Mouse (Mus musculus) testis, adult 2 months (tissue): ENCODE results near the gene Pla2g2c. TPM values are rescaled to one million over a fixed set of nuclear protein-coding genes. Genes with fewer than 3 reads are reported as not detected.

Experiments
- H3K27ac ChIP-seq: fragments of 200-500 bp; 2 replicates; pipeline ENCODE4 v1.5.1; 2012; ENCODE audit warnings: low read depth, low read length; ENCODE audit not compliant: control insufficient read depth, insufficient read depth
- H3K27me3 ChIP-seq: fragments of 200-500 bp; 2 replicates; pipeline ENCODE4 v1.6.1; 2012; ENCODE audit warnings: mild to moderate bottlenecking, low read length, moderate library complexity; ENCODE audit not compliant: control insufficient read depth, insufficient read depth
- H3K36me3 ChIP-seq: fragments of 200-500 bp; 2 replicates; pipeline ENCODE4 v1.6.1; 2012; ENCODE audit warnings: mild to moderate bottlenecking, low read length; ENCODE audit not compliant: control insufficient read depth, insufficient read depth
- H3K4me1 ChIP-seq: fragments of 200-500 bp; 2 replicates; pipeline ENCODE4 v1.6.1; 2012; ENCODE audit warnings: low read length; ENCODE audit not compliant: control insufficient read depth, insufficient read depth
- H3K4me3 ChIP-seq: fragments of 200-500 bp; 2 replicates; pipeline ENCODE4 v1.5.1; 2012; ENCODE audit warnings: low read depth, mild to moderate bottlenecking, low read length, moderate library complexity, mixed read lengths; ENCODE audit not compliant: control insufficient read depth
- CTCF ChIP-seq: fragments of 200-500 bp; IDR thresholded peaks from 2 replicates; pipeline ENCODE4 v1.5.1; 2012; ENCODE audit warnings: low read depth, mild to moderate bottlenecking, inconsistent platforms, low read length, moderate library complexity; ENCODE audit not compliant: control insufficient read depth, insufficient read depth, insufficient replicate concordance
- POLR2A ChIP-seq: fragments of 200-500 bp; IDR thresholded peaks from 2 replicates; pipeline ENCODE4 v1.6.1; 2012; ENCODE audit warnings: low read depth, mild to moderate bottlenecking, inconsistent platforms, low read length, moderate library complexity; ENCODE audit not compliant: control insufficient read depth
- polyA plus RNA-seq: library from polyadenylated mRNA; depleted of rRNA; stranded (reverse); fragments of >200 nt; gene quantifications from 2 replicates; pipeline ENCODE4 v1.2.3, GENCODE M21; 2012

The Pla2g2c gene
- polyA plus RNA-seq, 1 experiment: 148 TPM

DNA sequence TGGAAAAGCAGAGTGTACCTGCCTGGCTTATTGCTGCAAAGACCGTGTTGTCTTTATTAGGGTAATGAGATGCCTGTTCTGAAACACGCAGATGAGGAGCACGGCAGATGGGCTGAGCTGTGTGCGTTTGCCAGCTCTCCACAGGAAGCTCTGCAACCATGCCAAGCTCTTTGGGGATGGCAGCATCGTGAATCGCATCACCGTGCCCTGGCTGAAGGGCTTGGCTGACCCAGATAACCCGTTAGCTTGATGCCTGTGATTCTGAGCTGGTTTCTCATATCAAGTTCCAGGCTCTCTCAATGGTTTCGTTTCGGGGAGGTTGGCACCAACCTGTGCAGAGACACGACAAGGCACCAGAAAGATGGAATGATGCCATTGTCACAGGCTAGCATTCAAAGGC is 14.0 kb upstream of the Pla2g2c start:
- TF ChIP-seq POLR2A: no peak
- Histone ChIP-seq H3K27ac (no peak overlapping the region), H3K4me1 (peaks cover 14% of the 10 kb centered on the region), H3K36me3 (no peaks in the 10 kb centered on the region), H3K27me3 (no peaks in the 10 kb centered on the region; the same call in 1 of the 2 replicates), H3K4me3 (no peak overlapping the region)

DNA sequence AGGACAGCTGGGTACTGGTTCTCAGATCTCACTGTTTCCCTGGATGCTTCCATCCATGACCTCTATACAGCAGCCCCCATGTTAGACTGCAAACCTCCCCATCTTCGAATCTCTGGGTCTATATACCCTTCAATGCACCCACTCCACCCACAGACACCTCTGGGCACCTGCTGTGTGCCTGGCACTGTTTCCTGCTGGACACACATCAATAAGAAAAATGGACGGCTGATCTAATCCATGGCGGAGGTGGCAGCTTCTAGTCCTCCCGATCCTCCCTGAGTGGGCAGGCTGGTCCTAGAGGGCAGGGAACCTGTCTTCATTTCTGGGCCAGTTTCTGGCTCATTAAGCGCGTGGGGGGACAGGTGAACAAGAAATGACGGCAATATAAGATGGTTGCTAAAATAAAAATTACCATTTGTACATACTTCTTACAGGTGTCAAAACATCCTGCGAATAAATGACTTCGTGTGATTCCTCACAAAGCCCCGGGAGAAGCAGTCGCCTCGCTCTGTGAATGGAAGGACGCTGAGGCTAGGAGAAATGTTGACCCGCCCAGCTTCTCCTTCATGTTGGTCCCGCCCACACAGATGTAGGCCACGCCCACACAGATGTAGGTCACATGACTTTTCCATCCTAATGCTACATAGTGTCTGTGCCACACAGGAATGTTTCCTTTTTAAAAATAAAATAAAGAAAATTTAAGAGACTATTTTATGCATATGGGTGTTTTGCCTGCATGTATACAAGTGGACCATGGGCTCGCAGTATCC is 13.4 kb upstream of the Pla2g2c start:
- no peak overlapping the region for H3K27ac ChIP-seq
- no peak for TF ChIP-seq CTCF
- no peak for TF ChIP-seq POLR2A
- no peak overlapping the region for H3K4me3 ChIP-seq
- H3K27me3 ChIP-seq: no peaks in the 10 kb centered on the region; the same call in 1 of the 2 replicates
- no peaks in the 10 kb centered on the region for H3K36me3 ChIP-seq
- peaks cover 12% of the 10 kb centered on the region for H3K4me1 ChIP-seq

DNA sequence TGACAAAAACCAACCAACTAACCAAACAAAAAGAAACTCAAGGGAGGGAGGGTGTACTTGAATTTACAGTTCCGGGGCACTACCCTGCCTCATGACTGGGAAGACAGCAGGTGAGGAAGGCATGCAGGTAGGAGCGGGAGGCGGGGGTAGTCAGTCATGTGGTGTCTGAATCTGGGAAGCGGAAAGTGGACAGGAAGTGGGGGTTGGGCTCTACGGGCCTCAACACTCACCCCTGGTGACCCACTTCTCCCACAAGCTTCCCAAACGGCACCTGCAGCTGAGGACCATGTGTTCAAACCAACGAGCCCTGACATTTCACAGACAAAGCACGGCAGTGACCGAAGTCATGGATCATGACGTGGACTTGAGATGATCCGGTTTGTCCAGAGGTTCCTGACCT is 12.5 kb upstream of the Pla2g2c start:
- Histone ChIP-seq H3K4me1 (peaks cover 8% of the 10 kb centered on the region), H3K27ac (no peak overlapping the region), H3K27me3 (no peaks in the 10 kb centered on the region; the same call in 1 of the 2 replicates), H3K4me3 (no peak overlapping the region), H3K36me3 (no peaks in the 10 kb centered on the region)
- TF ChIP-seq CTCF (no peak), POLR2A (no peak)

DNA sequence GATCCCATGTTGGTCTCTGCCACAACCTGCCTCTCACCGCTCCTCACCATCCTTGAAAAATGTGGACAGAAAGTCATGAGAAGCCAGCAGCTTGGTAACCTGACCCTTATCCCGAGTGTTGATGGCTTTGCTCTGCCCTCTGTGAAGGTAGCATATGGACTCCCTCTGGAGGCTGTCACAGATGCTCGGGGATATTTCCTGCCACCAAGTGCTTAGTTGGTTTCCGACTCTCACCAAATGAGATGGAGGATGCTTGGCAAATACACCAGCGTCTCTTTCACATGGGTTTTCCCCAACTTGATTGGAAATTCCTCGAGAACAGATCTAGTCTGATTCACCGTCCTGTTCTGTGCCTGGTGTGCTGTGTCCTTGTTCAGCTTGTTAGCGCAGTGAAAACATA is 12.0 kb upstream of the Pla2g2c start:
- H3K4me3 ChIP-seq: no peak overlapping the region
- peaks cover 6% of the 10 kb centered on the region for H3K4me1 ChIP-seq
- H3K27ac ChIP-seq: no peak overlapping the region
- no peaks in the 10 kb centered on the region; the same call in 1 of the 2 replicates for H3K27me3 ChIP-seq
- TF ChIP-seq CTCF (no peak), POLR2A (no peak)
- no peaks in the 10 kb centered on the region for H3K36me3 ChIP-seq

DNA sequence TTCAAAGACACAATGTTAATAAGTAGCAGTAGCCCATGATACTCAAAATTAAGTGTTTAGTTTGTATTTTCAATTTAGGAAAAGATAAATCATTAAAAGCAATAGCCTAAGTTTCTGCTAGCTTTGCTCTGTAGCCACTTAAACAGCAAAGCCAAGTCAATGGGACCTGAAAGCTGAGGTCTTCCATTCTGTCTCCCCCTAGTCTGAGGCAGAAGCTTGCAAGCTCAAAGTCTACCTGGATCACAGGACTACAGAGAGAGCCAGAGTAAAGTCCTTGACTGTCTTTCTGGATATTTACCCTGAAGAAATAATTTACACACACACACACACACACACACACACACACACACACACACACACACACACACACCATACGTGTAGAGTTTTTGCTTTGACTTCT is 10.4 kb upstream of the Pla2g2c start:
- no peaks in the 10 kb centered on the region for H3K36me3 ChIP-seq
- H3K27ac ChIP-seq: no peak overlapping the region
- H3K27me3 ChIP-seq: no peaks in the 10 kb centered on the region; the same call in 1 of the 2 replicates
- peaks cover 6% of the 10 kb centered on the region for H3K4me1 ChIP-seq
- no peak overlapping the region for H3K4me3 ChIP-seq
- TF ChIP-seq CTCF (no peak), POLR2A (no peak)

DNA sequence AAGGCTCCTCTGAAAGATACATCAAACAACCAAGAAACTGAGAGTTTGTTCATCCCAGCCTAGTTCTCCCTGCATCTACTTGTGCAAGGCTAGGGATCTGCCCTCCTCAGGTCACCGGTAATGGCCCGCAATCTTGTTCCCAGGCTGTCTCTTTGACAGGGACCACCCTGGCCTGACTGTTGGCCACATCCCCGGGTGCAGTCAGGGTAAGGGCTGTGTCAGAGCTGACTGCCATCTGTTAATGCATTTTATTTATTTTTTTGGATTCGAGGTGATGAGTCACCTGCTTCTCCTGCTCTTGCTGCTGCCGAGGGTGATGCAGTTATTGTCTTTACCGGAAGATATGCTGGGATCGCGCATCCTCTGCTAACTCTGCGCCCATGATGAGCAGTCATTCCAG is 7.9 kb upstream of the Pla2g2c start:
- Histone ChIP-seq H3K4me1 (peaks cover 6% of the 10 kb centered on the region), H3K27me3 (no peaks in the 10 kb centered on the region; the same call in 1 of the 2 replicates), H3K27ac (no peak overlapping the region), H3K4me3 (no peak overlapping the region), H3K36me3 (no peaks in the 10 kb centered on the region)
- TF ChIP-seq CTCF: no peak
- TF ChIP-seq POLR2A: no peak

DNA sequence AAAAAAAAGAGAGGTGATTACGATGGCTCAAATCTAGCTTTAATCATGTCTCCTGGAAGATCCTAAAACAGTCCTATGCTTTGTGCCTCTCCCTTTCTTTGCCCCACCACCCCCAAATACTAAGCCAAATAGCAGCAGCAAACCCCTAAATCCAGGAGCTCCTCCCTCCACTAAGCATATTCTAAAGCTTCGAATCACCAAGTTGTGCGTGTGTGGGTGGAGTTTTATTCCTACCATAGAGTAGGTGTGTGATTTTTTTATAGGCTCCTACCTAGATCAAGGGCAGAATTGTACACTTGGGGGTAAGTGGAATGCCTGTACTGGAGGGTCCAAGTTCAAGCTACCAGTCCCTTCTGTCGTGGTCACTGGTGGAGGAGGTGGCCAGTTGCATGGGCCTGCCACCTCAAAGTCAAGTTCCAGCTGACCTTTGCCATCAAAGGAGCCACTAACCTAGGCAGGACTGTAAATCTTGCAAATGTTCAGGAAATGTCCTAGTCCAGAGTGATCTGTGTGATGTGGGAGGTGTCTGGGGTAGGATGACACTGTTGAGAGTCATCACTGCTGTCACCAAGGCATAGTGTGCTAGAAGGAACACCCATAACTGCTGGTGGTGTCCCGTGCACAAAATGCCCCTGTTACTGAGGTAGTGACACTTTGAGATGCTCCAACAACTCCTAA is 5.9 kb upstream of the Pla2g2c start:
- Histone ChIP-seq H3K27me3 (no peaks in the 10 kb centered on the region), H3K27ac (no peak overlapping the region), H3K36me3 (no peaks in the 10 kb centered on the region), H3K4me1 (peaks cover under 1% of the 10 kb centered on the region; the same call in 1 of the 2 replicates), H3K4me3 (no peak overlapping the region)
- TF ChIP-seq CTCF: no peak
- no peak for TF ChIP-seq POLR2A

DNA sequence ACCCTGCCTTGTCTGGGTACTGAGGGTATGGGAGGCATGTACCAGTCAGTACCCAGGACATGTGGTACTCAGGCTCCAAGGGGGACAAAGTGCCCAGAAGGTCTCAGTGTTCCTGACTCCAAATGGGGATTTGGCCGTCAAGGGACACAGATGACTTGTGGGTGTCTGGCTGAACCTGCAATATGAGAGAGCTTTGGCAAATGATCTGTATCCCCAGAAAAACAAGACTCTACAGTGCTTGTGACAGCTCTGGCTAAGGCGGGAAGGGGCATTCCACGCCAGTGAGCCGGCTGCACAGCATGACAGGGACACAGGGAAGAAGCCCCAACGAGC is 5.4 kb upstream of the Pla2g2c start:
- Histone ChIP-seq H3K4me3 (no peak overlapping the region), H3K27ac (no peak overlapping the region)
- TF ChIP-seq POLR2A (no peak), CTCF (no peak)

More for the DNA sequence above, 5.4 kb upstream of the Pla2g2c start:
- no peaks in the 10 kb centered on the region for H3K36me3 ChIP-seq
- H3K27me3 ChIP-seq: no peaks in the 10 kb centered on the region
- peaks cover 5% of the 10 kb centered on the region for H3K4me1 ChIP-seq
